Mouse (Mus musculus) stomach, embryonic 15.5 days (tissue): ENCODE measurements around the gene Nav2. TPM values are rescaled to one million over a fixed set of nuclear protein-coding genes. Genes with fewer than 3 reads are reported as not detected.

Source experiments
- ATAC-seq: fragments of 200-750 bp; cut with Nextera tagmentation; 2 replicates; pipeline ENCODE4 v1.8.0; 2017; ENCODE audit warnings: low read depth, moderate number of reproducible peaks, moderate TSS enrichment; ENCODE audit not compliant: insufficient read depth, low FRiP score
- H3K27ac ChIP-seq: fragments of 300-500 bp; sonication (generic); 2 replicates; pipeline ENCODE4 v1.5.1; 2015; ENCODE audit warnings: mild to moderate bottlenecking, inconsistent platforms
- H3K27me3 ChIP-seq: fragments of 300-500 bp; sonication (generic); replicated peaks from 2 replicates; pipeline ENCODE4 v1.6.1; 2015; ENCODE audit warnings: inconsistent platforms
- H3K36me3 ChIP-seq: fragments of 300-500 bp; sonication (generic); 2 replicates; pipeline ENCODE4 v1.6.1; 2015; ENCODE audit warnings: inconsistent platforms
- H3K4me1 ChIP-seq: fragments of 300-500 bp; sonication (generic); 2 replicates; pipeline ENCODE4 v1.6.1; 2015; ENCODE audit warnings: inconsistent platforms
- H3K4me2 ChIP-seq: fragments of 300-500 bp; sonication (generic); 2 replicates; pipeline ENCODE4 v1.6.1; 2015; ENCODE audit warnings: mild to moderate bottlenecking, inconsistent platforms
- H3K4me3 ChIP-seq: fragments of 300-500 bp; sonication (generic); replicated peaks from 2 replicates; pipeline ENCODE4 v1.5.1; 2015; ENCODE audit warnings: inconsistent platforms
- H3K9ac ChIP-seq: fragments of 300-500 bp; sonication (generic); 2 replicates; pipeline ENCODE4 v1.6.1; 2015; ENCODE audit warnings: inconsistent platforms
- H3K9me3 ChIP-seq: fragments of 300-500 bp; sonication (generic); 2 replicates; pipeline ENCODE4 v1.6.1; 2016; ENCODE audit warnings: inconsistent platforms
- WGBS: fragments of 180-500 bp; shearing (Covaris S2); methylation state at CpG from one replicate; pipeline ENCODE4 v1.1.7; 2015; 5-methylcytosine and 5-hydroxymethylcytosine counted together
- polyA plus RNA-seq: library from polyadenylated mRNA; unstranded; fragments of >200 nt; fragmentation: Nextera tagmentation; extraction: Ambion mirVana; gene quantifications from 2 replicates; pipeline ENCODE4 v1.2.1, GENCODE M21; 2015

Nav2 gene
- polyA plus RNA-seq, 1 experiment from 2014 or later = 20.4 TPM

DNA sequence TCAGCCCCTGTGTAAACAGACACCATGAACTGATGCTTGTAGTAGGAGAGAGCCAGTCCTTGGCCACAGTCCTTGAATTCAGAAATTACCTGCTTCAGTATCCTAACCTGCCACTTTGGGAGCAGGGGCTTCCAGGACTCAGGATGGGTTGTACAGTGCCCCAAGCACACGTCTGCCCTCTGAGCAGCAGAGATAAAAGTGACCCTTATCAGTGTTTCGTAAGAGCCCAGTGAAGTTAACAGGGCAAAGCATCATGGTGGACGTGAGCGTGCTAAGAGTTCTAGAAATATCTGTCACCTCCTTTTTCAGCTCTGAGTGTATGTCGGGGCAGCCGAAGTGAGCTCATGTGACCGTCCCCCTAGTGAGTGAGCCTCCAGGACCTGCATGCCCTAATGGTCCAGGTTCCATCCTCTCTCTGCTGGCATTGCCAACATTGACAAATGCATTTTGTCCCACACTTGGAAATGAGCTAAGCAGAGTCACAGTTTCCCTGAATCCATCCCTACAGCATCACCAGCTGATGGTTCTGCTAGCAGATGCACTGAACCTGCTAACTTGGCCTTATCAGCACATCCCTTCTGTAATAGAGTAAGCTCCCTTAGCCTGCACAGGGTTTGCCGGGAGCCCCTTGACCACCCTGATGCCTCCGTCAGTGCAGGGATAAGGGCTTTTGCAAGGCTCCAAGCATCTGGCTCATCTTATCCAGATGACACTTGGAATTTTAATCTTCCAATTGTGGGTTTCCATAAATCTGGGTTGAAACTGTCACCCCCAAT is 418.6 kb downstream of the Nav2 start:
- Histone ChIP-seq H3K9me3 (no peaks in the 10 kb centered on the region), H3K27ac (no peak overlapping the region), H3K4me3 (no peak overlapping the region), H3K36me3 (no peaks in the 10 kb centered on the region), H3K9ac (no peak overlapping the region), H3K4me2 (no peak overlapping the region), H3K4me1 (peaks cover 36% of the 10 kb centered on the region), H3K27me3 (no peaks in the 10 kb centered on the region)
- peak; percentile 63; the same call in 1 of the 2 replicates for ATAC-seq
- WGBS = 68% methylated on average over 9 of the region's 9 CpGs

DNA sequence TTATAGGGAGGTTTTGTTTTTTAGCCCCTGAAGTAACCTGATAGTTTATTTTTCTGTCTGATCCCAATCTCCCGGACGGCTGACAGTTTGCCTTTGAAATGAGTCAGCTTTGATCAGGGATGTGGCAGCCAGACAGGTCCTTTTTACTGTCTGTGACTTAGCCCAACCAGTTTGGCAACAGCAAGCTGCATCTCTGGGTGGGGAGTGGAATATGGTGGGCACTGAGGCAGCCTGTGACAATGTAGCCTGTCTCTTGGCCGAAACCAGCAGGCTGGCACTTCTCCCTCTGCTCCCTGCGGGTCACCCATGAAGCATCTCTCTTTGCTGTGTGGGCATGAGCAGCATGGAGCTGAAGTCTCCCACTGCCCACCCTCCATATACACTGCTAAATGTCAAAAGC is 421.7 kb downstream of the Nav2 start:
- 71% methylated on average over 4 of the region's 4 CpGs for WGBS
- H3K27ac ChIP-seq = no peak overlapping the region

DNA sequence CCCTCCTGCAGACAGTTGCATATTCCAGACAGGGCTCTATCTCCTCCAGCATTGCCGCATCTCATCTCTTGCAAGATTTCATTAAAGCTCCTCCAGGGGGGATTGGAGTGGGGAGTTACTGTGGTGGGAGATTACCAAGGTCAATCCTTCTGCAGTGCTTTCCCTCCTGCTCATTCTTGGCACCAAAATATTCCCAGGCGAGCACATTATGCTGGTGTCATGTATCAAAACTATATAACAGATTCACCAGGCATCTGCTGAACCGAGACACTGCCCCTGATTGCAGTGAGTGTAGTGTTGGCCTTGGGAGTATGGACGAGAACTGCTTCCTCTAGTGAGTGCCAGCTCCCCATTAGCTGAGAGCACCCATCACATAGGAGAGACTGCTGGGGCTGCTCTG is 423.4 kb downstream of the Nav2 start:
- Histone ChIP-seq H3K36me3 (no peaks in the 10 kb centered on the region), H3K4me1 (peaks cover 24% of the 10 kb centered on the region; the same call in 1 of the 2 replicates), H3K9me3 (no peaks in the 10 kb centered on the region), H3K4me2 (no peak overlapping the region), H3K27me3 (no peaks in the 10 kb centered on the region), H3K9ac (no peak overlapping the region), H3K4me3 (no peak overlapping the region), H3K27ac (peak overlapping the region; percentile 13; the same call in 1 of the 2 replicates)
- WGBS = 44% methylated on average over 4 of the region's 4 CpGs
- no peak for ATAC-seq

More for the DNA sequence above, 421.7 kb downstream of the Nav2 start:
- Histone ChIP-seq H3K36me3 (no peaks in the 10 kb centered on the region), H3K9ac (no peak overlapping the region), H3K4me1 (peaks cover 40% of the 10 kb centered on the region), H3K4me2 (no peak overlapping the region), H3K27me3 (no peaks in the 10 kb centered on the region), H3K4me3 (no peak overlapping the region), H3K9me3 (no peaks in the 10 kb centered on the region)
- ATAC-seq = no peak

DNA sequence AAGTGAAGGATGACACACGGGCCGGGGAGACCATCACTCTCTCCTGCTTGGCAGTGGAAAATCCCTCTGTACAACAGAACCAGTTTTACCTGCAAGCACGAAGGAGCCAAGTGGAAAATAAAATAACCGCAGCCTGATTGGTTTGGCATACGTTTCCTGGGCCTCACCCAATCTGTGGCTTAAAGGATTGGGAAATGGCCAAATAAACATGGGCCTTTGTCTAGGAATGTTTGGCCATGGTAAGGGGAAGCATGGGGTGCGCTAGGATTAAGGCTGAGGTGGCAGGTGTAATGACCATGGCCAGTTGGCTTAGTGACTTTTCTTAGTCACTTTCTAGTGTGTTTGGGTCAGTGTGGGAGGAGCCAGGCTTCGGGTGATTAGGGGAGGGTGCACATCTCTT is 424.1 kb downstream of the Nav2 start:
- H3K27ac ChIP-seq = peak overlapping the region; percentile 13; the same call in 1 of the 2 replicates

DNA sequence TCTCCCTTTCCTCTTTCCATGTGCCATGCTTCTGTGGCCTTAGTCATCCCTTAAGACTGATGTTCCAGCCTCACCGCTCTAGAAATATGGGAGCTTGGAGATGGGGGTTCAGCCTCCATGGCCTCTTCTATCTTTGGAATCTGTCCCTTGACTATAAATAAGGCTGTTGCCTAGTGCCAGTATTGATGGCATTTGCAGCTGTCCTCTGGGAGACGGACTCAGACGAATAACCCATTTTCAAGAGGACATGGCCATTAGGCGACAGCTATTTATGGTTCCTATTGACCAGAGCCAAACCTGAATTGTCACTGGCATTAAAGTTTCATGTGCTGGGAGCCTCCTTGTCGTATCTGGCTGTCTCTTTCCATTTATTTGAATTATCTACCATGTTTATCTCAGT is 425.6 kb downstream of the Nav2 start:
- ATAC-seq = no peak
- H3K4me2 ChIP-seq = no peak overlapping the region
- no peak overlapping the region for H3K27ac ChIP-seq
- H3K27me3 ChIP-seq = no peaks in the 10 kb centered on the region
- H3K9me3 ChIP-seq = no peaks in the 10 kb centered on the region
- H3K4me1 ChIP-seq = 0 out of 2 replicates have a peak, but pooled peaks cover 14% of the 10 kb centered on the region
- H3K4me3 ChIP-seq = no peak overlapping the region
- no peak overlapping the region for H3K9ac ChIP-seq
- WGBS = 71% methylated on average over 5 of the region's 5 CpGs
- H3K36me3 ChIP-seq = no peaks in the 10 kb centered on the region

More for the DNA sequence above, 424.1 kb downstream of the Nav2 start:
- 56% methylated on average over 7 of the region's 7 CpGs for whole genome bisulfite sequencing
- peaks cover 16% of the 10 kb centered on the region; the same call in 1 of the 2 replicates for H3K4me1 ChIP-seq
- ATAC-seq = peak; percentile 23; the same call in 1 of the 2 replicates
- no peaks in the 10 kb centered on the region for H3K27me3 ChIP-seq
- H3K9me3 ChIP-seq = no peaks in the 10 kb centered on the region
- no peak overlapping the region for H3K4me2 ChIP-seq
- H3K36me3 ChIP-seq = no peaks in the 10 kb centered on the region
- no peak overlapping the region for H3K9ac ChIP-seq
- H3K4me3 ChIP-seq = no peak overlapping the region

DNA sequence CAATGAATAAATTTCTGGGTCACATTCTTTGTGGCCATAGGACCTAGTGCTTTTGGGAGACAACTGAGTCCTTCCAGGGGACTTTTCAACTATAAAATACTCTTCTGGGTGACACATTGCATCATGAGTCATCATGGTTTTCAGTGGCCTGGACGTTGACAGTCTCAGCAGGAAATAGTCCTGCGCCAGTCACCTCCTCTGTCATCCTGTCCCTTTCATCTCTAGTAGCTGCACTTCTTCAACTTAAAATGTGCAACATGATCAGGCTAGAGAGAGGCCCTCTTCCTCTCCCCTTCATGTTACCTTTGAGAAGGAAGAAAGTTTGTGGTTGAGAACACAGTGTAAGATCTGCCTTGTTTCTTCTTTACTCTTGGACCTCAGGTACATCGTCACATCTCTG is 426.5 kb downstream of the Nav2 start:
- H3K4me1 ChIP-seq = 0 out of 2 replicates have a peak, but pooled peaks cover 14% of the 10 kb centered on the region
- 59% methylated on average over 3 of the region's 3 CpGs for WGBS
- no peak for ATAC-seq

DNA sequence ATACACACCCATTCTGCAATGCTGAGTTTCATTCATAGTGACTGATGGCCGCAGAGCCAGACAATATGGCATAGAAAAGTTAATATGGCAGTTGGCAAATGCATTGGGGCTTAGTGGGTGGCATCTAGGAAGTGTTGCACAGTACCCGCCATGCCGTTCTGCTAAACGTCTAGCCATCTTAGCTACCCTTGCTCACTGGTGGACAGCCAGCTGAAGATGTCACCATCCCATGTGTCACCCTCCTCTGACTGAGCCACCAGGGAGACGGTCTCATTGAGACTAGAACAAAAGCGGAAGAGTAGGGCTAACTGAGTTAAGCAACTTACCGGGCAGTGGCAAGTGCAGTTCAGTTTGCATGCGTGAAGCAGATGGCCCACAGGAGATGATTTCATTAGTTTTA is 428.2 kb downstream of the Nav2 start:
- Histone ChIP-seq H3K4me2 (no peak overlapping the region), H3K27ac (no peak overlapping the region), H3K36me3 (no peaks in the 10 kb centered on the region), H3K9me3 (no peaks in the 10 kb centered on the region), H3K4me3 (no peak overlapping the region), H3K9ac (no peak overlapping the region), H3K27me3 (no peaks in the 10 kb centered on the region), H3K4me1 (peaks cover 12% of the 10 kb centered on the region; the same call in 1 of the 2 replicates)
- no peak for ATAC-seq
- WGBS = 80% methylated on average over 8 of the region's 8 CpGs

More for the DNA sequence above, 426.5 kb downstream of the Nav2 start:
- Histone ChIP-seq H3K4me3 (no peak overlapping the region), H3K9me3 (no peaks in the 10 kb centered on the region), H3K9ac (no peak overlapping the region), H3K27ac (no peak overlapping the region), H3K36me3 (no peaks in the 10 kb centered on the region), H3K4me2 (no peak overlapping the region), H3K27me3 (no peaks in the 10 kb centered on the region)

DNA sequence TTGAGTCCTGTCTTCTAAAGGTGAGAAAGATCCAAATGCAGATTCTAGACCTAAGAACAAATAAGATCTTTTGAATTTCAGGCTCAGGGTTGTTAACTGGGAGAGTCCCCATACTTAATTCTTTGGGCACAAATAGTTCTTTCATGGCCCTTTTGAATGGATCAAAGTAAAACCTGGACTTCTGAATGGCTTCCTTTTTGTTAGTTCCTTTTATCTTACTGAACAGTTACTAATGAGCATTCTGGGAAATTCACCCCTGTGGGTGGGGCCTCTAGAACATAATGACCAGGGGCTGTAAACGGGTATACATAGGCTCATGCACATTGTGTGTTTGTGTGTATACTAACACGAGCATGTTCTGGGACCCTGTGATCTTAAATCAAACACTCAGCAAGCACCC is 429.2 kb downstream of the Nav2 start:
- no peak overlapping the region for H3K4me2 ChIP-seq
- WGBS = 33% methylated on average over 2 of the region's 2 CpGs
- no peak overlapping the region for H3K9ac ChIP-seq
- no peak overlapping the region for H3K4me3 ChIP-seq
- H3K9me3 ChIP-seq = no peaks in the 10 kb centered on the region
- no peak overlapping the region for H3K27ac ChIP-seq
- no peaks in the 10 kb centered on the region for H3K27me3 ChIP-seq
- no peak for ATAC-seq
- H3K4me1 ChIP-seq = peaks cover 12% of the 10 kb centered on the region
- H3K36me3 ChIP-seq = no peaks in the 10 kb centered on the region

DNA sequence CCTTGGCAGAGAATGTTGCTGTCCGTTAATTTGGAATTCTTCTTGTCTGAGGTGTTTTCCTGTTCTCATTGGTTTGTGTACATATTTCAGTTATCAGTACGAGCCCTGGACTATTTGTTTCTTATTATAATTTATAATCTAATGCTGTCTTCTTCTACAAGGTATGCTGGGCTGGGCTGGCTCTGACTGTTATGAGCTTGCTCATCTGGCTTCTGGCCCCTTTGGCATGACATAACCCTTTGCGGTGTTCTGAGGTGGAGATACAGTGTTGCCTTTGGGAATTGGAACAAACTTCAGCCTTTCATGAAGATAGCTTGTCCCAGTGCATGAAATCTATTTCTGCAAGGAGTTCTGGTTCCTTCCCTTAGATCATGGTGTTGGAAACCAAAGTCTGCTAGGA is 431.4 kb downstream of the Nav2 start:
- 54% methylated on average over 3 of the region's 3 CpGs for WGBS
- Histone ChIP-seq H3K4me2 (no peak overlapping the region), H3K36me3 (no peaks in the 10 kb centered on the region), H3K4me3 (no peak overlapping the region), H3K9ac (no peak overlapping the region), H3K27ac (no peak overlapping the region), H3K27me3 (no peaks in the 10 kb centered on the region), H3K9me3 (no peaks in the 10 kb centered on the region), H3K4me1 (peaks cover 21% of the 10 kb centered on the region)
- no peak for ATAC-seq

DNA sequence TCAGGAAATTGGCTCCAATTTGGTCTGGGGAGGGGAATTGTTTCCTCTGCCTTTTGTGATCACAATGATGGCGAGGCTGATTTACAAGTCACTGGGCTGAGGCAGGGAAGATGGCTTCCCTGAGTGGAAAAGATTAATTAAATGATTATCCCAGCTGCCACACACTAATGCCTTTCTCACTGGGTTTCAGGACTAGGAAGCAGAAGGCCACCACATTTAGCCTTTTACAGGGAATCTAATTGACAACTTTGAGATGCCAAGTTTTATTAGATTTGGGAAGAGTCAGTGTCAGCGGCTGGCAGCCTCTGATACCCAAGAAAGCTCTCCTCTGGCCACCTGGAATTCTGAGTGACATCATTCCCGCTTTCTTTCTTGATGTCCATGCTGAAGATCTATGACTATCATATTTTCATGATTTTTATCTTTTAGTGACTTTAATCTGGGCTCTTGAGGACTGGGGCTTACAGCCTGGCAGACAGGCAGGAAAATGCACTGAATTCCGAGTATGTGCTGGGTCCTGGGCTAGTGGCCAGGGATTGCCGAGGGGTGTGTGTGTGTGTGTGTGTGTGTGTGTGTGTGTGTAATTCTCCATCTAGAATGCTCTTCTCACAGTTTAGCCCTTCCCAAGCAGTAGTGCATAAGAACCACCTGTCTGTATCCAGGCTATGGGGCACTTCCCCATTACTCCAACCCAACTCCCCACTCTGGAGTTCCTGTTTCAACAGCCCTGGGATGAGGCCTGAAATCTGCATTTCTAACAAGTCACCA is 432.8 kb downstream of the Nav2 start:
- Histone ChIP-seq H3K27me3 (no peaks in the 10 kb centered on the region), H3K9me3 (no peaks in the 10 kb centered on the region), H3K9ac (no peak overlapping the region), H3K36me3 (no peaks in the 10 kb centered on the region), H3K4me2 (no peak overlapping the region), H3K4me1 (peaks cover 21% of the 10 kb centered on the region), H3K27ac (no peak overlapping the region), H3K4me3 (no peak overlapping the region)
- no peak for ATAC-seq
- 64% methylated on average over 5 of the region's 5 CpGs for WGBS

DNA sequence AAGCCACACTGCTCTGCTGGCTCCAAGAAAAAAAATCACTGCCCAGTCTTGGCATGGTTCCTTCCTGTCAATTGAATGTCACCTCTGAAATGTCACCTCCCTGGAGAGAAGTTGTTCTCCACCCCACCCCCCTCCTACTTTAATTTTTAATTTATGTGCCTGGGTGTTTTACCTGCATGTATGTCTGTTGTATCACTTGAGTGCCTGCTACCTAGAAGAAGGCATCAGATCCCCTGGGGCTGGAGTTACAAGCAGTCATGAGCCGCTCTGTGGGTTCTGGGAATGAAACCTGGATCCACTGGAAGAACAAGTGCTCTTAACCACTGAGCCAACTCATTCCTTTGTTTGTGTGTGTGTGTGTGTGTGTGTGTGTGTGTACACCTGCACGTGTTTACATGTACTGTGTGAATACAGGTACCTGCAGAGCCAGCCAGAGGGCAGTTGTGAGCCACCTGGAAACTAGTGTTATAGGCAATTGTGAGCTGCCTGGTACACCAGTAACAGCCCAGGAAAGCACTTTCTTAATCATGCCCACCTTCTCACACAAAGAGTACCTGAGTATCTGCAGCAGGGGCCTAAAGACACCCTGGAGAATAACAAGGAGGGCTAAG is 433.5 kb downstream of the Nav2 start:
- Histone ChIP-seq H3K36me3 (no peaks in the 10 kb centered on the region), H3K27ac (peak overlapping the region; percentile 81), H3K9ac (no peak overlapping the region), H3K4me1 (peaks cover 21% of the 10 kb centered on the region), H3K9me3 (no peaks in the 10 kb centered on the region), H3K4me3 (no peak overlapping the region), H3K27me3 (no peaks in the 10 kb centered on the region), H3K4me2 (no peak overlapping the region)
- ATAC-seq = no peak
- 82% methylated on average over 2 of the region's 2 CpGs for WGBS
